Mouse (Mus musculus): ENCODE data around the gene Padi1. TPM values are rescaled to one million over a fixed set of nuclear protein-coding genes. Genes with fewer than 3 reads are reported as not detected.

Gene Padi1
- polyA plus RNA-seq, 1 experiment from 2014 or later = not detected

GRCm38 (mm10) chr4:140785217-140785616 lies 60.4 kb downstream of the Padi1 start:
- 88% methylated on average over 5 of the region's 5 CpGs for WGBS
- no peaks in the 10 kb centered on the region for H3K4me1 ChIP-seq (replicated peaks; ENCODE audit: control insufficient read depth, insufficient read depth, low read length)
- H3K27ac ChIP-seq (ENCODE audit: low read length) = no peak overlapping the region
- no peaks in the 10 kb centered on the region for H3K36me3 ChIP-seq (ENCODE audit: control insufficient read depth, insufficient read depth)
- H3K4me2 ChIP-seq (ENCODE audit: low read length) = no peak overlapping the region
- H3K27me3 ChIP-seq (replicated peaks; ENCODE audit: control insufficient read depth, insufficient read depth, low read length) = no peaks in the 10 kb centered on the region
- H3K9ac ChIP-seq (replicated peaks; ENCODE audit: low read depth, low read length) = no peak overlapping the region
- no peak for ATAC-seq
- no peak overlapping the region for H3K4me3 ChIP-seq (replicated peaks; ENCODE audit: low read length)
- no peaks in the 10 kb centered on the region for H3K9me3 ChIP-seq (ENCODE audit: control insufficient read depth, low read length)

GRCm38 (mm10) chr4:140784292-140784945 lies 61.2 kb downstream of the Padi1 start:
- Histone ChIP-seq H3K9ac (replicated peaks; ENCODE audit: low read depth, low read length) (no peak overlapping the region), H3K4me2 (ENCODE audit: low read length) (no peak overlapping the region), H3K4me3 (replicated peaks; ENCODE audit: low read length) (no peak overlapping the region), H3K9me3 (ENCODE audit: control insufficient read depth, low read length) (no peaks in the 10 kb centered on the region), H3K4me1 (replicated peaks; ENCODE audit: control insufficient read depth, insufficient read depth, low read length) (no peaks in the 10 kb centered on the region), H3K27me3 (replicated peaks; ENCODE audit: control insufficient read depth, insufficient read depth, low read length) (no peaks in the 10 kb centered on the region), H3K27ac (ENCODE audit: low read length) (no peak overlapping the region), H3K36me3 (ENCODE audit: control insufficient read depth, insufficient read depth) (no peaks in the 10 kb centered on the region)
- ATAC-seq = no peak
- 94% methylated on average over 9 of the region's 9 CpGs for WGBS

GRCm38 (mm10) chr4:140782821-140783220 lies 62.8 kb downstream of the Padi1 start:
- Histone ChIP-seq H3K4me3 (replicated peaks; ENCODE audit: low read length) (no peak overlapping the region), H3K9ac (replicated peaks; ENCODE audit: low read depth, low read length) (no peak overlapping the region), H3K36me3 (ENCODE audit: control insufficient read depth, insufficient read depth) (no peaks in the 10 kb centered on the region), H3K27me3 (replicated peaks; ENCODE audit: control insufficient read depth, insufficient read depth, low read length) (no peaks in the 10 kb centered on the region), H3K27ac (ENCODE audit: low read length) (no peak overlapping the region), H3K4me2 (ENCODE audit: low read length) (no peak overlapping the region), H3K9me3 (ENCODE audit: control insufficient read depth, low read length) (no peaks in the 10 kb centered on the region), H3K4me1 (replicated peaks; ENCODE audit: control insufficient read depth, insufficient read depth, low read length) (no peaks in the 10 kb centered on the region)
- ATAC-seq = no peak
- 85% methylated on average over 9 of the region's 9 CpGs for WGBS

- ATAC-seq = no peak
- H3K4me3 ChIP-seq (replicated peaks; ENCODE audit: low read length) = no peak overlapping the region
- no peaks in the 10 kb centered on the region for H3K36me3 ChIP-seq (ENCODE audit: control insufficient read depth, insufficient read depth)
- H3K9ac ChIP-seq (replicated peaks; ENCODE audit: low read depth, low read length) = no peak overlapping the region
- 90% methylated on average over 14 of the region's 14 CpGs for WGBS
- H3K4me2 ChIP-seq (ENCODE audit: low read length) = no peak overlapping the region
- no peaks in the 10 kb centered on the region for H3K27me3 ChIP-seq (replicated peaks; ENCODE audit: control insufficient read depth, insufficient read depth, low read length)
- no peaks in the 10 kb centered on the region for H3K4me1 ChIP-seq (replicated peaks; ENCODE audit: control insufficient read depth, insufficient read depth, low read length)
- no peak overlapping the region for H3K27ac ChIP-seq (ENCODE audit: low read length)
- H3K9me3 ChIP-seq (ENCODE audit: control insufficient read depth, low read length) = no peaks in the 10 kb centered on the region
These were observed 65.1 kb downstream of the Padi1 start for GRCm38 (mm10) chr4:140780507-140780906.

- Histone ChIP-seq H3K4me2 (ENCODE audit: low read length) (no peak overlapping the region), H3K27me3 (replicated peaks; ENCODE audit: control insufficient read depth, insufficient read depth, low read length) (no peaks in the 10 kb centered on the region), H3K9me3 (ENCODE audit: control insufficient read depth, low read length) (no peaks in the 10 kb centered on the region), H3K4me3 (replicated peaks; ENCODE audit: low read length) (no peak overlapping the region), H3K27ac (ENCODE audit: low read length) (no peak overlapping the region), H3K9ac (replicated peaks; ENCODE audit: low read depth, low read length) (no peak overlapping the region), H3K4me1 (replicated peaks; ENCODE audit: control insufficient read depth, insufficient read depth, low read length) (no peaks in the 10 kb centered on the region), H3K36me3 (ENCODE audit: control insufficient read depth, insufficient read depth) (no peaks in the 10 kb centered on the region)
- ATAC-seq = no peak
- 53% methylated on average over 19 of the region's 19 CpGs for WGBS
These were observed 65.7 kb downstream of the Padi1 start for GRCm38 (mm10) chr4:140779803-140780397.

GRCm38 (mm10) chr4:140776623-140777022 lies 69.0 kb downstream of the Padi1 start:
- H3K4me3 ChIP-seq (replicated peaks; ENCODE audit: low read length) = no peak overlapping the region
- H3K36me3 ChIP-seq (ENCODE audit: control insufficient read depth, insufficient read depth) = no peaks in the 10 kb centered on the region
- H3K9ac ChIP-seq (replicated peaks; ENCODE audit: low read depth, low read length) = no peak overlapping the region
- H3K27me3 ChIP-seq (replicated peaks; ENCODE audit: control insufficient read depth, insufficient read depth, low read length) = no peaks in the 10 kb centered on the region
- no peak overlapping the region for H3K4me2 ChIP-seq (ENCODE audit: low read length)
- no peaks in the 10 kb centered on the region for H3K4me1 ChIP-seq (replicated peaks; ENCODE audit: control insufficient read depth, insufficient read depth, low read length)
- H3K9me3 ChIP-seq (ENCODE audit: control insufficient read depth, low read length) = no peaks in the 10 kb centered on the region
- ATAC-seq = no peak
- H3K27ac ChIP-seq (ENCODE audit: low read length) = no peak overlapping the region
- WGBS = 81% methylated on average over 13 of the region's 13 CpGs

- Histone ChIP-seq H3K27ac (ENCODE audit: low read length) (no peak overlapping the region), H3K4me1 (replicated peaks; ENCODE audit: control insufficient read depth, insufficient read depth, low read length) (no peaks in the 10 kb centered on the region), H3K9ac (replicated peaks; ENCODE audit: low read depth, low read length) (no peak overlapping the region), H3K4me3 (replicated peaks; ENCODE audit: low read length) (no peak overlapping the region), H3K36me3 (ENCODE audit: control insufficient read depth, insufficient read depth) (no peaks in the 10 kb centered on the region), H3K4me2 (ENCODE audit: low read length) (no peak overlapping the region), H3K27me3 (replicated peaks; ENCODE audit: control insufficient read depth, insufficient read depth, low read length) (no peaks in the 10 kb centered on the region), H3K9me3 (ENCODE audit: control insufficient read depth, low read length) (no peaks in the 10 kb centered on the region)
- ATAC-seq = no peak
- 85% methylated on average over 10 of the region's 10 CpGs for WGBS
These were observed 69.7 kb downstream of the Padi1 start for GRCm38 (mm10) chr4:140775876-140776275.

GRCm38 (mm10) chr4:140774893-140775292 lies 70.7 kb downstream of the Padi1 start:
- WGBS = 88% methylated on average over 9 of the region's 9 CpGs
- H3K9ac ChIP-seq (replicated peaks; ENCODE audit: low read depth, low read length) = no peak overlapping the region
- H3K9me3 ChIP-seq (ENCODE audit: control insufficient read depth, low read length) = no peaks in the 10 kb centered on the region
- no peaks in the 10 kb centered on the region for H3K36me3 ChIP-seq (ENCODE audit: control insufficient read depth, insufficient read depth)
- H3K4me3 ChIP-seq (replicated peaks; ENCODE audit: low read length) = no peak overlapping the region
- no peak overlapping the region for H3K27ac ChIP-seq (ENCODE audit: low read length)
- no peak overlapping the region for H3K4me2 ChIP-seq (ENCODE audit: low read length)
- no peaks in the 10 kb centered on the region for H3K27me3 ChIP-seq (replicated peaks; ENCODE audit: control insufficient read depth, insufficient read depth, low read length)
- no peak for ATAC-seq
- 0 out of 2 replicates have a peak, but pooled peaks cover 3% of the 10 kb centered on the region for H3K4me1 ChIP-seq (replicated peaks; ENCODE audit: control insufficient read depth, insufficient read depth, low read length)

GRCm38 (mm10) chr4:140774025-140774800 lies 71.4 kb downstream of the Padi1 start, which contains the start of gene Padi4:
Gene Padi4 (minus strand): TSS chr4:140774236.
- Histone ChIP-seq H3K4me3 (replicated peaks; ENCODE audit: low read length) (no peak within 1 kb of the TSS), H3K27me3 (replicated peaks; ENCODE audit: control insufficient read depth, insufficient read depth, low read length) (no peaks in the 10 kb centered on the region), H3K4me2 (ENCODE audit: low read length) (no peak within 1 kb of the TSS), H3K4me1 (replicated peaks; ENCODE audit: control insufficient read depth, insufficient read depth, low read length) (0 out of 2 replicates have a peak, but pooled peaks cover 3% of the 10 kb centered on the region), H3K36me3 (ENCODE audit: control insufficient read depth, insufficient read depth) (no peaks in the 10 kb centered on the region), H3K27ac (ENCODE audit: low read length) (no peak within 1 kb of the TSS), H3K9me3 (ENCODE audit: control insufficient read depth, low read length) (no peaks in the 10 kb centered on the region), H3K9ac (replicated peaks; ENCODE audit: low read depth, low read length) (no peak within 1 kb of the TSS)
- ATAC-seq = no peak
- 91% methylated on average over 21 of the region's 21 CpGs for WGBS

Measured in forebrain, embryonic 16.5 days (tissue).